Mouse (Mus musculus): ENCODE results near the gene Foxa3.

The Foxa3 gene

DNA sequence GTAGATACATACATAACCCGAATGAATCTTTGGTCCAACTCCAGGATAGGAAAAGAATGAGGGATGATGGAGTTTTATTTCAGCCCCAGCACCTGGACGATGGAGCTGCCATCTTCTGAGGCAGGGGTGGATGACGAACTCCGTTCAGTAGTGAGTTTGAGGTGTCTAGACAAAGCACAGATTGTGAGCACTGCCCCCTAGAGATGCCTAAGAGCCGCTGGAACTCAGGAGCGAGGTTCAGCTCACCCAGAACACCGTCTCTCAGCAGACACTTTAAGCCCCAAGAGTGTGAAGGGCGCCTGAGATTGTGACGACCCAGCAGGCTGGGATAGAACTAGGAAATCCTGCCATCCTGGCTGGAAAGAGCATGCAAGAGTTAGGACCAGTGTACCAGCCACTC, 24.5 kb downstream of the Foxa3 start:
- no peak for DNase-seq (ENCODE audit: low read depth)

DNA sequence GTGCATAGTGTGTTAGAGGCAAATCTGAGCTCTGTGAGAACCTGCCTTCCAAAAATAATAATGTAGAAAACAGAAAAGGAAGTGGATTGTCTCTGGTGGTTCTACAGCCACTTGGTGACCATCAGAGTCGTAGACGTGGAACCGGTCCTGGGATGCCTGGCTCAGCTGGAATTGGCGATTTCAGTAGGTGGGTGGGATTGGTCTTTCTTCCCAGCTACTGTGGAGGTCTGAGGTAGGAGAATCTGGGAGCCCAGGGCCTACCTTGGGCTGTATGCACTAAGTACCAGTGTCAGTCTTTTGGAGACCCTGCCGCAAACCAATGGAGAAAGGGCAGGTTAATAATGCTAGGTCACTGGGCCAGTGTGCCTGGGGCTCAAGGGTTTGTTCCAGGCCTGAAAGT, 30.3 kb downstream of the Foxa3 start:
- no peak for DNase-seq (ENCODE audit: low read depth)

DNA sequence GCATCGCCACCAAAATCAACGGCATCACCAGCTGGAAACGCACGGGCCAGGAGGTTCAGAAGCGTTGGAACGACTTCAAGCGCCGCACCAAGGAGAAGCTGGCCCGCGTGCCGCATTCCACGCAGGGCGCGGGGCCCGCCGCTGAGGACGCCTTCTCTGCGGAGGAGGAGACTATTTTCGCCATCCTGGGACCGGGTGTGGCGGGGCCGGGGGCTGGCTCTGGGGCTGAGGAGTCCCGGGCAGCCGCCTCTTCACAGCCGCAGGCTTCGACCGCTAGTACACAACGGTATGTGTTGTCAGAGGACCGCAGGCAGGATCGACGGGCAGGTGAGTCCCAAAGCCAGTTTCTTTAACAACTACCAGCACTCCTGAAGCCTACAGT, 31.1 kb downstream of the Foxa3 start:
- DNase-seq (ENCODE audit: low read depth) = peak; percentile 32

DNA sequence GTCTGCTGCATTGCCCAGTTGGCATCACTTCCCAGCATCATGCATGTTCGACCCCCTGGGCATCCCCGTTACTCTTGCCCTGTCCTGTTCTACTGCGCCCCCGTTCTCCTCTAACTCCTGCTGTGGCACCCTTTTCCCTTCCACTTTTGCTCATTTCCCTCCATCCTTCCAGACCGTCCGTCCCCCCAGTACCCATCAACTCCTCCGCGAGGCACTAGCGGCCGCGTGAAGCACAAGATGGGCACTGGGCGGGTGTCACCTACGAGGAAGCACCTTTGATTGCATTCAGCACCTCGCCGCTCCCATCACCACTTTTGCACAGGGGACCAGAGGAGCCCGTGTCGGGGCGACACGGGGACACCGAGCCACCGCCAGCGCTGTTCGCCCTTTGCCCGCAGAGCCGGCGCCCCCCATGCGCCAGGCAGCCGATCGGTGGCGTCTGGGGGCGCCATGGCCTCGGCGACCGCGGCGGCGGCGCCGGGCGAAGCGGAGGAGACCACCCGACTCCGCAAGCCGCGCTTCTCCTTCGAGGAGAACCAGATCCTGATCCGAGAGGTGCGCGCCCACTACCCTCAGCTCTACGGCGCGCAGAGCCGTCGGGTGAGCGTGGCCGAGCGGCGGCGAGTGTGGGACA, 31.6 kb downstream of the Foxa3 start:
- DNase-seq (ENCODE audit: low read depth) = peak; percentile 49

DNA sequence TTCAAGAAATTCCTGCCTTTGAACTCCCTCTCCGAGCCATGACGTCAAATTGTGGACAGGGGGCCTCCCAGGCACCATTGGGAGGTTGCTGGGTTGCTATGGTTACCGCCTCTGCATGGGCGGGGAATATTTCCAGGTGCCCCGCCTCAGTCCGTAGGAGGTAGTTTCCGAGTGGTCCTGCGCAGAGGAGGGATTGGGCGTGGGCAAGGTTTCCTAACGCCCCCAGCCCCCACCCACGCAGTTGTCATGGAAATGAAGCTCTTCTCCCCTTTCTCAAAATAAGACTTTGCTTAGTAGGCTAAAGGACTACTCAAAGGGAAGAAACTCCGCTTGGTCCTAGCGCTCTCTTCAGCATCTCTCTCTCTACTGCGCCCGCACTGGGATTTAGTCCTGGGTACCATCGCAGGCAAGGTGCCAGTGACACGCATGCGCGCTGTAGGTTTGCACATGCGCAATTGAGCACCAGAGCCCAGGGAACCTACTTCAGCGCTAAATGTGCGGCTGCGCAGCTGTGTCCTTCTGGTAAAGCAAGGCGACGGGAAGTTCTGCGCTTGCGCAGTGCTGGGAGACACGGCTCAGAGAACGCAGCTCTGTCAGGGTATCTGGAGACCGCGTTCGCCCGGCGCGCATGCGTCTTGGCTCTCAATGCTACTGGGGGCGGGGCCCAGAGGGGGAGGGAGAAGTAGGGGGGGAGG, 32.6 kb downstream of the Foxa3 start, which contains the start of gene Mypop:
Mypop (plus strand) TSS at position 645 of the 695 bp plus-strand sequence.
- peak; percentile 100 for DNase-seq (ENCODE audit: low read depth)

DNA sequence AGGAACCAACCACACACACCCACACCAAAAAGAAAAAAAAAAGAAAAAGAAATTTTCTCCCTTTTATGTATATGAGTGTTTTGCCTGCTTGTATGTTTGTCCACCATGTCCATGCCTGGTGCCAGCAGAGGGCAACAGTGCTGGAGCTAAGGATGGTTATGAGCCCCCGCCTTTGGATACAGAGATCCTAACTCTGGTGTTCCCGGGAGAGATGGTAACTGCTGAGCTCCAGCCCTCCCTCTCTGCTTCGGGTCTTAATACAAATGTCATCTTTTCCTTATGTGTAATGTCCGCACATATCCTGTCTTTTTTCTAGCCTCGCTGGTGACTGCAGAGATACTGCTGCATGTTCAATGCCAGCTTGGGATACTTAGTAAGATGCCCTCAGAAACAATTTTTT, 33.3 kb downstream of the Foxa3 start:
- DNase-seq (ENCODE audit: low read depth) = peak; percentile 66

DNA sequence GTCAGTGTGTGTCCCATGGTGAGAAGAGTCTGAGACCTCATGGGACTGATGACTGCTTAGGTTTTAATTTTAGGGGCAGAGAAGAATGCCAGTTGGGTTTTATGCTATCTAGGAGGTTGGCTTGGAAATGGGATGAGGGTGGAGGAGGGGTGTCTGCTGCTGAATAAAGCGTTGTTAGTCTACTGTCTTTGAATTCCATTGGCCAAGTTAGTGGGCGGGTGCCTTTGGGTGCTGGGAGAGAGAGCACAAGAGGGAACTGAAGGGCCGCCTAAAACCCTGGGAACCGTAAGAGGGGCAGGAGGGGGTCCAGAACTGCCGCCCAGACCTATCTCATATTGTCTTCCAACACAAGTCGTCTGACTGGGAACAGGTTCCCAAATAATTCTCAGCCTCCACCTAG, 34.6 kb downstream of the Foxa3 start:
- DNase-seq (ENCODE audit: low read depth) = no peak

DNA sequence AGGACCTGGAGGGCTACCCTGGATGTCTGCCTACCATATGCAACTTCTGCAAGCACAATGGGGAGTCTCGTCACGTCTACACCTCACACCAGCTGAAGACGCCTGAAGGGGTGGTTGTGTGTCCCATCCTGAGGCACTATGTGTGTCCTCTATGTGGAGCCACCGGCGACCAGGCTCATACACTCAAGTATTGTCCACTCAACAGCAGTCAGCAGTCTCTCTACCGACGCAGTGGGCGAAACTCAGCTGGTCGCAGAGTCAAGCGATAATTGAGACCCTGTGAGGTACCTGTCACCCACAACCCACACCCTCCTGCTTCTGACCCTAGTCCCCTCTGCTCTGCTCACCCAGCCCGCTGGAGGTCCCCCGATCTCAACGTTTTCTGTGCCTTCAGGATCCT, 35.6 kb downstream of the Foxa3 start:
- no peak for DNase-seq (ENCODE audit: low read depth)

DNA sequence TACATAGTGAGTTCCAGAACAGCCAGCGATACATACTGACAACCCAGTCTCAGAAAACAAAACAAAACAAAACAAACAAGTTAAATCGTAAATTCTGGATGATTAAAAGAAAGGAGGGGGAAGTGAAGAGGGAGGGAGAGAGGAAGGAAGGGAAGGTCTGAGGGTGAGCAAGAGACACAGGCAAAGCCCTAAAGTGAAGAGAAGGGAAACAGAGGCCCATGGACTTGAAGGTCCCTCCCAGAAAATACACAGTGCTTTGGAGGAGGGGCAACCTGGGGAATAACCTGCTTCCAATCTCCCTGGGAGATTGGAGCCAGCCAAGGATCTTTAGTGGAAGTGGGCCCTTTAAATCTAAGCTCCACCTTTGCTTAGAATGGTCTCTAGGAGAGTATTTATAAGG, 36.2 kb downstream of the Foxa3 start, which contains the start of gene Nanos2:
Nanos2 (plus strand) TSS at position 301 of the 400 bp plus-strand sequence.
- no peak for DNase-seq (ENCODE audit: low read depth)

DNA sequence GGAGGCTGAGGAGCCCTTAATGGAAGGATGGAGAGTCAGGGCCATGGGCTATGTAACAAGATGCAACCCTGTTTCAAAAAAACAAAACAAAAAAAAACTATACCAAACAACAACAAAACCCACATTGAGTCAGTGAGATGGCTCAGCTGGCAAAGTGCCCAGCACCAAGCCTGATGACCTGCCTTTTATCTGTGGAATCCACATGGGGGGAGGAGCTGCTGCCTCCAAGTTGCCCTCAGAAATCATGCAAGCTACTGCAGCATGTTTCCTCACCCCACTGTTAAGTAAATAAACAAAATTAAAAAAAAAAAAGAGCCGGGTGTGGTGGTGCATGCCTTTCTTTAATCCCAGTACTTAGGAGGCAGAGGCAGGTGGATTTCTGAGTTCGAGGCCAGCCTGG, 36.8 kb downstream of the Foxa3 start:
- no peak for DNase-seq (ENCODE audit: low read depth)

DNA sequence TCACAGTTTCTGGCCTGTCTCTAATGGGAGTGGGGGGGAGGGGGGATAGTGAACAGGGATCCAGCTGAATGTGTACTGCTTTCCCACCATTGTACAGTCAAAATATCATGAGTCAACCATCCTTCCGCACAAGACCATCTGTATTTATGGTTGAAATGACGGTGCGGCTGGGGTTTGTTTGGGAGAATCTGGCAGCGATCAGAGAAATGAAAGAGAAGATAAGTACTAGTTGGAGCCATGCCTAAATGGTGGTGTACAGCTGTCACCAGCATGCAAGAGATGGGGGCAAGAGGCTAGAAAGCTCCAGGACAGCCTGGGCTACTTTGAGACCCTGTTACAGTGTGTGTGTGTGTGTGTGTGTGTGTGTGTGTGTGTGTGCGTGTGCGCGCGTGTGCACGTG, 45.0 kb downstream of the Foxa3 start:
- DNase-seq (ENCODE audit: low read depth) = peak; percentile 14

DNA sequence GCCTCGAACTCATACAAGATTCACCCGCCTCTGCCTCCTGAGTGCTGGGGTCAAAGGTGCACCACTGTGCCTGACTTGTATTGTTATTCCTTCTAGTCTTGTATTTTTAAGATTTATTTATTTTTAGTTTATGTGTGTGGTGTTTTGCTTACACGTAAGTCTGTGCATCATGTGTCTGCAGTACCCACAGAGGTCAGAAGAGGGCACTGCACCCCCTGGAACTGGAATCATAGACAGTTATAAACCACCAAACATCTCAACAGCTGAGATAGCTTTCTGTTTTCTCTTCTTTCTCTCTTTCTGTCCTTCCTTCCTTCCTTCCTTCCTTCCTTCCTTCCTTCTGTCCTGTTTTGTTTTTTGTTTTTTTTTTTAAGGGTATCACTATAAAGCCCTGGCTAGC, 52.4 kb downstream of the Foxa3 start:
- peak; percentile 28 for DNase-seq (ENCODE audit: low read depth)

DNA sequence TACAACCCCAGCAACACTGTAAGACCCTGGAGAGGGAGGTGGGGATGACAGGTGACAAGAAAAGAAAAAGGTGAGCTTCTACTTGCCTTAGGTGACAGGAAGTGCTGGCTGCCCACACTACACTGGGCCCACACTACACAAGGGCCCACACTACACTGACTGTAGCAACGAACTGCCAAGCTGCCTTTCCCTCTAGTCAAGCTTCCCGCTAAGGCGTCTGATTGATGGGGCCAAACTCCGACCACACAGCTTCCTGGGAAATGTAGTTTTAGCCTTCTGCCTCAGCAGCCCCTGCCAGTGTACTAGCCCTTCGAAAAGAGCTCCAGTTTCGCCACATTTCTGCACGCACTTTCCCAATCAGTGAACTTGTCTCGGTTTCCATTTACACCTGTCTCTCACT, 55.7 kb downstream of the Foxa3 start:
- peak; percentile 56 for DNase-seq (ENCODE audit: low read depth)

DNA sequence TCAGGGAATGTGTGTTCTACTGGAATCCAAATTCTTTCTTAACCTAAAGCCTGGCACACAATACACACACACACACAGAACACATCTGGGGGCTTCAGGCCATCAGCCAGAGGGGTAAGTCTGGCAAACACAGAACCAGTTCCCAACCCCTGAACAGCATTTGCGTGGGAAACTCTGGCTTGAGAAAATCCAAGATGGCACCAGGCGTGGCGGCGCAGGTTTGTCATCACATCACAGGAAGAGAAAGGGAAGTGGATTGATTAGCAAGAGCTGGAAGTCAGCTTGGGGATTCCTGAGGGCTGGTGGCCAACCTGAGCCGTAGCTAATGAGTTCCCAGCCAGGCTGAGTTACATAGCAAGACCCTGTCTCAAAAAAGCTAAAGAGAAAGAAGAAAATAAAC, 58.0 kb downstream of the Foxa3 start:
- DNase-seq (ENCODE audit: low read depth) = no peak

DNA sequence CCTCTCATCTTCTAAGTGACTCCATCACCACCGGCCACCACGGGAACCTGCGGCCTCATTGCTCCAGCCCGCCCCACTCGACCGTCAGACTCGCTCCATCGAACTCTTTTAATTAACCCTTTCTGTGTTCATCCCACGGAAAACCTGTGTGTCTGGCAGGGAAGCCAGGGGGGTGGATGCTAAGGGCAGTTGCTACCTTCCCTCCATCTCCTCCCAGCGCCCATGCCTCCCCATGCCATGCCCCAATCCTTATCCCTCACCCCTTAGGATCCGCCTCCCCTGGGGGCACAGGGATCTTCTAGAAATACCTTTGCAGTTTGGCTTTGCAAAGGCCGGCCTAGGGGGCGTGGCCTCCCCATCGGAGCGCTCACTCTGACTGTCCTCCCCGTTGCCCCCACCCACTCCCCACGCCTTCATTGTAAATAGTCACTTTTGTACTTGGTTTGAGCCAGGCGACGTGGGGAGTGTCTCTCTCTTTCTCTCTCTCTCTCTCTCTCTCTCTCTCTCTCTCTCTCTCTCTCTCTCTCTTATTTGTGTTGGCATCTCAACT, 60.0 kb downstream of the Foxa3 start:
- DNase-seq (ENCODE audit: low read depth) = no peak

All from NIH3T3 (cell line).